Mouse (Mus musculus) T-cell, adult 2 months (primary cell): ENCODE data around the gene Smarcal1.

ENCODE experiments used
- DNase-seq: peaks from one replicate; pipeline ENCODE4 v3.0.0; 2022; ENCODE audit warnings: low spot score

The Smarcal1 gene

GRCm38 (mm10) chr1:72590636-72591035 lies 7.6 kb downstream of the Smarcal1 start:
- DNase-seq = no peak

- DNase-seq = no peak
Observed at GRCm38 (mm10) chr1:72592350-72592749, 9.3 kb downstream of the Smarcal1 start.

GRCm38 (mm10) chr1:72593340-72593951 lies 10.4 kb downstream of the Smarcal1 start:
- no peak for DNase-seq

- no peak for DNase-seq
Observed at GRCm38 (mm10) chr1:72595686-72596085, 12.6 kb downstream of the Smarcal1 start.

GRCm38 (mm10) chr1:72596231-72596630 lies 13.2 kb downstream of the Smarcal1 start:
- no peak for DNase-seq

- DNase-seq = no peak
Observed at GRCm38 (mm10) chr1:72599146-72600101, 16.4 kb downstream of the Smarcal1 start.

- no peak for DNase-seq
Observed at GRCm38 (mm10) chr1:72600778-72601177, 17.7 kb downstream of the Smarcal1 start.

- no peak for DNase-seq
Observed at GRCm38 (mm10) chr1:72601233-72601632, 18.2 kb downstream of the Smarcal1 start.

- no peak for DNase-seq
Observed at GRCm38 (mm10) chr1:72602186-72602585, 19.1 kb downstream of the Smarcal1 start.

GRCm38 (mm10) chr1:72602803-72603202 lies 19.8 kb downstream of the Smarcal1 start:
- no peak for DNase-seq

GRCm38 (mm10) chr1:72606186-72606673 lies 23.2 kb downstream of the Smarcal1 start:
- DNase-seq = no peak

- DNase-seq = no peak
Observed at GRCm38 (mm10) chr1:72609129-72609528, 26.1 kb downstream of the Smarcal1 start.

GRCm38 (mm10) chr1:72609887-72610877 lies 27.1 kb downstream of the Smarcal1 start:
- no peak for DNase-seq

- DNase-seq = no peak
Observed at GRCm38 (mm10) chr1:72612172-72612571, 29.1 kb downstream of the Smarcal1 start.

GRCm38 (mm10) chr1:72635221-72635620 lies 52.2 kb downstream of the Smarcal1 start:
- no peak for DNase-seq

GRCm38 (mm10) chr1:72640658-72641410 lies 57.8 kb downstream of the Smarcal1 start:
- DNase-seq = no peak

GRCm38 (mm10) chr1:72673070-72673469 lies 90.0 kb downstream of the Smarcal1 start:
- no peak for DNase-seq
